Mouse (Mus musculus) activated CD4-positive, CD25-positive, alpha-beta regulatory T cell (primary cell): ENCODE data around the gene Dscaml1. TPM values are rescaled to one million over a fixed set of nuclear protein-coding genes. Genes with fewer than 3 reads are reported as not detected.

ENCODE experiments used
- polyA plus RNA-seq, 2 experiments: library from polyadenylated mRNA; unstranded; fragments of 100-300 nt; shearing (Covaris generic); gene quantifications; one replicate each; pipeline ENCODE4 v1.2.1; 2017

Dscaml1 gene
- polyA plus RNA-seq: under 1 TPM in 1 of 2 experiments, not detected in 1; 0.43 TPM

GRCm38 (mm10) chr9:45426456-45426855 lies at the start of gene Dscaml1:
Gene Dscaml1, plus strand, starts transcription at chr9:45426628.

GRCm38 (mm10) chr9:45399434-45399833 lies 27.0 kb upstream of the Dscaml1 start, which contains the start of gene Fxyd2:
Gene Fxyd2, plus strand, starts transcription at chr9:45399669.

Other genes with a start within 250 kb of the Dscaml1 start
- 1 to 10 TPM in 1 of 2 experiments, under 1 TPM in 1; 0.55 to 3.8 TPM for gene BC049352, start 244.6 kb upstream of the Dscaml1 start, polyA plus RNA-seq
- not detected for gene Tmprss4, start 222.5 kb upstream of the Dscaml1 start, polyA plus RNA-seq
- 100 to 1,000 TPM in 1 of 2 experiments, 10 to 100 TPM in 1; 38.3 to 141 TPM for gene Il10ra, start 157.5 kb upstream of the Dscaml1 start, polyA plus RNA-seq
- 1 to 10 TPM in 1 of 2 experiments, under 1 TPM in 1; 0.74 to 3.0 TPM for gene Tmprss13, start 107.5 kb upstream of the Dscaml1 start, polyA plus RNA-seq
- gene Fxyd6, start 56.4 kb upstream of the Dscaml1 start, polyA plus RNA-seq: under 1 TPM; 0.34 to 0.38 TPM
- 1 to 10 TPM in 1 of 2 experiments, not detected in 1; 1.2 TPM for gene Fxyd2, start 27.0 kb upstream of the Dscaml1 start, polyA plus RNA-seq